Mouse (Mus musculus) retina, postnatal 1 day (tissue): Measurements from ENCODE around the gene Zkscan2.

Source experiments
- DNase-seq: peaks from one replicate; pipeline ENCODE4 v3.0.0-alpha.2; 2012

Gene Zkscan2

GRCm38 (mm10) chr7:123430411-123430705 is 69.9 kb downstream of the Zkscan2 start:
- DNase-seq = no peak

- DNase-seq = no peak
These were observed 70.4 kb downstream of the Zkscan2 start for GRCm38 (mm10) chr7:123429624-123430410.
